Mouse (Mus musculus): Measurements from ENCODE around the gene Supt4a. TPM values are rescaled to one million over a fixed set of nuclear protein-coding genes. Genes with fewer than 3 reads are reported as not detected.

Supt4a gene
- total and polyA plus RNA-seq, 2 experiments from 2014 or later: 55.4 to 128 TPM

- ATAC-seq (ENCODE audit: low FRiP score): no peak
- H3K36me3 ChIP-seq (ENCODE audit: insufficient read depth, low read length): no peaks in the 10 kb centered on the region
Observed at GRCm38 (mm10) chr11:87708979-87709378, 28.4 kb upstream of the Supt4a start.

GRCm38 (mm10) chr11:87709513-87710261 is 27.7 kb upstream of the Supt4a start:
- 19% methylated on average over 21 of the region's 21 CpGs for WGBS

More at GRCm38 (mm10) chr11:87708979-87709378, 28.4 kb upstream of the Supt4a start:
- DNase-seq (ENCODE audit: low spot score): no peak
- H3K4me3 ChIP-seq (ENCODE audit: low read depth, low read length): no peak overlapping the region
- TF ChIP-seq CTCF (IDR thresholded peaks at IDR 0.05): no peak
- H3K27ac ChIP-seq (ENCODE audit: low read depth, low read length): no peak overlapping the region
- 73% methylated on average over 5 of the region's 5 CpGs for WGBS
- H3K27me3 ChIP-seq (ENCODE audit: insufficient read depth, low read length): no peaks in the 10 kb centered on the region
- no peak overlapping the region for H3K4me2 ChIP-seq (ENCODE audit: low read depth, low read length, poor library complexity, severe bottlenecking)
- no peaks in the 10 kb centered on the region for H3K9me3 ChIP-seq (ENCODE audit: low read length)
- H3K4me1 ChIP-seq (ENCODE audit: insufficient read depth, low read length): peaks cover 4% of the 10 kb centered on the region; the same call in 1 of the 2 replicates
- H3K9ac ChIP-seq (replicated peaks; ENCODE audit: low read length, poor library complexity, severe bottlenecking): no peak overlapping the region

GRCm38 (mm10) chr11:87710262-87710615 is 27.1 kb upstream of the Supt4a start:
- Histone ChIP-seq H3K27ac (ENCODE audit: low read depth, low read length) (no peak overlapping the region), H3K9ac (replicated peaks; ENCODE audit: low read length, poor library complexity, severe bottlenecking) (no peak overlapping the region), H3K9me3 (ENCODE audit: low read length) (no peaks in the 10 kb centered on the region), H3K4me1 (ENCODE audit: insufficient read depth, low read length) (peaks cover 4% of the 10 kb centered on the region; the same call in 1 of the 2 replicates), H3K4me3 (ENCODE audit: low read depth, low read length) (peak overlapping the region; percentile 18; the same call in 1 of the 2 replicates), H3K4me2 (ENCODE audit: low read depth, low read length, poor library complexity, severe bottlenecking) (peak overlapping the region; percentile 51), H3K36me3 (ENCODE audit: insufficient read depth, low read length) (no peaks in the 10 kb centered on the region), H3K27me3 (ENCODE audit: insufficient read depth, low read length) (no peaks in the 10 kb centered on the region)
- DNase-seq (ENCODE audit: low spot score): no peak
- no peak for ATAC-seq (ENCODE audit: low FRiP score)
- WGBS: 57% methylated on average over 7 of the region's 7 CpGs
- TF ChIP-seq CTCF (IDR thresholded peaks at IDR 0.05): no peak

More at GRCm38 (mm10) chr11:87709513-87710261, 27.7 kb upstream of the Supt4a start:
- peaks cover 4% of the 10 kb centered on the region; the same call in 1 of the 2 replicates for H3K4me1 ChIP-seq (ENCODE audit: insufficient read depth, low read length)
- H3K4me3 ChIP-seq (ENCODE audit: low read depth, low read length): peak overlapping the region; percentile 18; the same call in 1 of the 2 replicates
- H3K9ac ChIP-seq (replicated peaks; ENCODE audit: low read length, poor library complexity, severe bottlenecking): no peak overlapping the region
- no peaks in the 10 kb centered on the region for H3K9me3 ChIP-seq (ENCODE audit: low read length)
- TF ChIP-seq CTCF (IDR thresholded peaks at IDR 0.05): no peak
- no peak for ATAC-seq (ENCODE audit: low FRiP score)
- DNase-seq (ENCODE audit: low spot score): no peak
- no peaks in the 10 kb centered on the region for H3K36me3 ChIP-seq (ENCODE audit: insufficient read depth, low read length)
- H3K4me2 ChIP-seq (ENCODE audit: low read depth, low read length, poor library complexity, severe bottlenecking): peak overlapping the region; percentile 51
- no peak overlapping the region for H3K27ac ChIP-seq (ENCODE audit: low read depth, low read length)
- H3K27me3 ChIP-seq (ENCODE audit: insufficient read depth, low read length): no peaks in the 10 kb centered on the region

GRCm38 (mm10) chr11:87712188-87712587 is 25.2 kb upstream of the Supt4a start:
- no peak for ATAC-seq (ENCODE audit: low FRiP score)
- 86% methylated on average over 4 of the region's 4 CpGs for WGBS

GRCm38 (mm10) chr11:87715999-87716398 is 21.4 kb upstream of the Supt4a start:
- Histone ChIP-seq H3K4me2 (ENCODE audit: low read depth, low read length, poor library complexity, severe bottlenecking) (no peak overlapping the region), H3K9ac (replicated peaks; ENCODE audit: low read length, poor library complexity, severe bottlenecking) (no peak overlapping the region), H3K36me3 (ENCODE audit: insufficient read depth, low read length) (no peaks in the 10 kb centered on the region), H3K27ac (ENCODE audit: low read depth, low read length) (no peak overlapping the region), H3K27me3 (ENCODE audit: insufficient read depth, low read length) (no peaks in the 10 kb centered on the region), H3K4me3 (ENCODE audit: low read depth, low read length) (no peak overlapping the region), H3K9me3 (ENCODE audit: low read length) (no peaks in the 10 kb centered on the region), H3K4me1 (ENCODE audit: insufficient read depth, low read length) (no peaks in the 10 kb centered on the region)
- WGBS: 89% methylated on average over 4 of the region's 4 CpGs
- DNase-seq (ENCODE audit: low spot score) (no peak), ATAC-seq (ENCODE audit: low FRiP score) (no peak)
- no peak for TF ChIP-seq CTCF (IDR thresholded peaks at IDR 0.05)

More at GRCm38 (mm10) chr11:87712188-87712587, 25.2 kb upstream of the Supt4a start:
- no peak for TF ChIP-seq CTCF (IDR thresholded peaks at IDR 0.05)
- Histone ChIP-seq H3K4me2 (ENCODE audit: low read depth, low read length, poor library complexity, severe bottlenecking) (no peak overlapping the region), H3K4me1 (ENCODE audit: insufficient read depth, low read length) (peaks cover 4% of the 10 kb centered on the region; the same call in 1 of the 2 replicates), H3K4me3 (ENCODE audit: low read depth, low read length) (no peak overlapping the region), H3K9ac (replicated peaks; ENCODE audit: low read length, poor library complexity, severe bottlenecking) (no peak overlapping the region), H3K9me3 (ENCODE audit: low read length) (no peaks in the 10 kb centered on the region), H3K27ac (ENCODE audit: low read depth, low read length) (no peak overlapping the region), H3K27me3 (ENCODE audit: insufficient read depth, low read length) (no peaks in the 10 kb centered on the region), H3K36me3 (ENCODE audit: insufficient read depth, low read length) (no peaks in the 10 kb centered on the region)
- no peak for DNase-seq (ENCODE audit: low spot score)

- Histone ChIP-seq H3K27me3 (ENCODE audit: insufficient read depth, low read length) (no peaks in the 10 kb centered on the region), H3K36me3 (ENCODE audit: insufficient read depth, low read length) (no peaks in the 10 kb centered on the region), H3K9ac (replicated peaks; ENCODE audit: low read length, poor library complexity, severe bottlenecking) (no peak overlapping the region), H3K9me3 (ENCODE audit: low read length) (no peaks in the 10 kb centered on the region), H3K4me3 (ENCODE audit: low read depth, low read length) (no peak overlapping the region), H3K27ac (ENCODE audit: low read depth, low read length) (no peak overlapping the region), H3K4me1 (ENCODE audit: insufficient read depth, low read length) (no peaks in the 10 kb centered on the region), H3K4me2 (ENCODE audit: low read depth, low read length, poor library complexity, severe bottlenecking) (no peak overlapping the region)
- no peak for ATAC-seq (ENCODE audit: low FRiP score)
- no peak for TF ChIP-seq CTCF (IDR thresholded peaks at IDR 0.05)
- DNase-seq (ENCODE audit: low spot score): no peak
- WGBS: 55% methylated on average over 7 of the region's 7 CpGs
Observed at GRCm38 (mm10) chr11:87719526-87719925, 17.8 kb upstream of the Supt4a start.
